Mouse (Mus musculus) kidney, embryonic 14.5 days (tissue): ENCODE results near the gene Mtmr10. TPM values are rescaled to one million over a fixed set of nuclear protein-coding genes. Genes with fewer than 3 reads are reported as not detected.

Experiments
- ATAC-seq: fragments of 200-750 bp; cut with Nextera tagmentation; 2 replicates; pipeline ENCODE4 v1.8.0; 2017; ENCODE audit warnings: moderate number of reproducible peaks, mild to moderate bottlenecking, moderate TSS enrichment, moderate library complexity; ENCODE audit not compliant: low FRiP score, low TSS enrichment
- H3K27ac ChIP-seq: fragments of 300-500 bp; sonication (generic); 2 replicates; pipeline ENCODE4 v1.5.1; 2014; ENCODE audit warnings: low read depth, mild to moderate bottlenecking, low read length, moderate library complexity, mixed read lengths
- H3K27me3 ChIP-seq: fragments of 300-500 bp; sonication (generic); 2 replicates; pipeline ENCODE4 v1.6.1; 2014; ENCODE audit warnings: mild to moderate bottlenecking, low read length; ENCODE audit not compliant: control insufficient read depth, insufficient read depth
- H3K36me3 ChIP-seq: fragments of 300-500 bp; sonication (generic); 2 replicates; pipeline ENCODE4 v1.6.1; 2014; ENCODE audit warnings: low read length, mixed read lengths; ENCODE audit not compliant: control insufficient read depth, insufficient read depth
- H3K4me1 ChIP-seq: fragments of 300-500 bp; sonication (generic); 2 replicates; pipeline ENCODE4 v1.6.1; 2014; ENCODE audit warnings: low read length, mixed read lengths; ENCODE audit not compliant: control insufficient read depth, insufficient read depth
- H3K4me2 ChIP-seq: fragments of 300-500 bp; sonication (generic); replicated peaks from 2 replicates; pipeline ENCODE4 v1.6.1; 2014; ENCODE audit warnings: low read depth, mild to moderate bottlenecking, low read length
- H3K4me3 ChIP-seq: fragments of 300-500 bp; sonication (generic); 2 replicates; pipeline ENCODE4 v1.5.1; 2014; ENCODE audit warnings: mild to moderate bottlenecking, low read length
- H3K9ac ChIP-seq: fragments of 300-500 bp; sonication (generic); 2 replicates; pipeline ENCODE4 v1.6.1; 2014; ENCODE audit warnings: low read depth, mild to moderate bottlenecking, low read length, moderate library complexity
- H3K9me3 ChIP-seq: fragments of 300-500 bp; sonication (generic); 2 replicates; pipeline ENCODE4 v1.6.1; 2016; ENCODE audit warnings: low read length; ENCODE audit not compliant: control insufficient read depth
- WGBS: fragments of 180-500 bp; shearing (Covaris S2); extraction: QIAGEN DNeasy Blood & Tissue Kit; methylation state at CpG from one replicate; pipeline ENCODE4 v1.1.7; 2014; 5-methylcytosine and 5-hydroxymethylcytosine counted together
- polyA plus RNA-seq: library from polyadenylated mRNA; unstranded; fragments of >200 nt; fragmentation: Nextera tagmentation; extraction: Ambion mirVana; gene quantifications from 2 replicates; pipeline ENCODE4 v1.2.1, GENCODE M21; 2014

Mtmr10 gene
- polyA plus RNA-seq, 1 experiment from 2014 or later: 12.5 TPM

DNA sequence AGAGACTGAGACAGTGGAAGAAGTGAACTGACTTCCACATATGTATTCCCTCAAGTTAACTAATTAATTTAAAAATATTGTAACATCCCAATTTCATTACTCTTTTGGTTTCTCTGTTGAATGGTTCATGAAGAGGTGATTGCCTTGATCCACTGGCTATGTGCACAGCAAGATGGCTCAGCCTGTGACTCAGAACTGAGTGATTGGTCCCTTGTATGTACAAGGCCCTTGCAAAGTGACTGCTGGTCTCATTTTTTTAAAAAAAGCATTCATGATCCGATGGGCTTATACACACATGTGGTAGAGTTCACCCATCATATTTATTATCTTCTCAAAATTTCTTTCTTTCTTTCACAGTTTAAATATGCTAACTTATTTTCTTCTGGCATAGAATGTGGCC is 8.9 kb upstream of the Mtmr10 start:
- H3K9me3 ChIP-seq: no peaks in the 10 kb centered on the region
- no peaks in the 10 kb centered on the region for H3K27me3 ChIP-seq
- no peaks in the 10 kb centered on the region for H3K4me1 ChIP-seq
- ATAC-seq: no peak
- H3K4me3 ChIP-seq: no peak overlapping the region
- H3K9ac ChIP-seq: no peak overlapping the region
- no peak overlapping the region for H3K4me2 ChIP-seq
- WGBS: 100% methylated on average over 1 of the region's 1 CpGs
- H3K36me3 ChIP-seq: no peaks in the 10 kb centered on the region
- H3K27ac ChIP-seq: no peak overlapping the region

DNA sequence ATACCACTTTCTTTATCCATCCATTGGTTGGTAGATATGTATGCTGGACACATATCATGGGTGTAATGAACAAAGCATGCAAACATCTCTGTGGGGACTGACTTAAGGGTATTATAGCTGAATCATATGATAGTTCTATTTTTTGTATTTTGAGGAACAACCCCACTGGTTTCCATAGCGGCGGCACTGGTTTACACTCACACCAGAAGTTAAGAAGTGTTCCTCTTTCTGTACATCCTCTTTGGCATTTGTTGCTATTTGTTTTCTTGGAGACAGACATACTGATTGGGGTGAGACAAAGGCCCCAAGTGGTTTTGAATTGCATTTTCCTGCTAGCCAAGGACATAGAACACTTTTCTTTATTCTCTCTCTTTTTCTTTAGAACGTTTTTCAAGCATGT is 7.9 kb upstream of the Mtmr10 start:
- H3K4me1 ChIP-seq: no peaks in the 10 kb centered on the region
- no peak overlapping the region for H3K9ac ChIP-seq
- H3K4me2 ChIP-seq: no peak overlapping the region
- no peak for ATAC-seq
- H3K36me3 ChIP-seq: no peaks in the 10 kb centered on the region
- no peaks in the 10 kb centered on the region for H3K9me3 ChIP-seq
- H3K4me3 ChIP-seq: no peak overlapping the region
- H3K27me3 ChIP-seq: no peaks in the 10 kb centered on the region
- WGBS: 82% methylated on average over 3 of the region's 3 CpGs
- no peak overlapping the region for H3K27ac ChIP-seq

DNA sequence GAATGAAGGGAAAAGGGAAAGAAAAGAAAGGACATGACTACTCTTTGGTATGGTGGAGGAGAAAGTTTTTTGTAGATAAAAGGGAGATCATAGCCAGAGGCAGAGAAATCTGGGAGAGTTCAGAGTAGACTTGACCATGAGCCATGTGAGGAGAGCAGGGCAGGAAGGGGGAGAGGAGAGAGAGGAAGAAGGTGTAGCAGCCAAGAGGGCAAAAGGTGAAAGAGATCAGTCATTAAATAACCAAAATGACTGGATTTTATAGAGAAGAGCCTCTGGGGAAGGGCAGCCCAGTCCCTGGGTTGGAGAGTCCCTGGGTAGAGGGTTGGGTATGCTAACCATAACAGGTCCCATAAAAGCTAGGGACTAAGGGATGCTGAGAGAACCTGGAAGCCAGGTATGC is 887 bp upstream of the Mtmr10 start:
- Histone ChIP-seq H3K4me3 (peak overlapping the region; percentile 82; the same call in 1 of the 2 replicates), H3K9ac (no peak overlapping the region), H3K9me3 (no peaks in the 10 kb centered on the region), H3K27me3 (no peaks in the 10 kb centered on the region), H3K27ac (no peak overlapping the region), H3K4me1 (no peaks in the 10 kb centered on the region), H3K4me2 (peak overlapping the region; percentile 48), H3K36me3 (no peaks in the 10 kb centered on the region)
- ATAC-seq: no peak

DNA sequence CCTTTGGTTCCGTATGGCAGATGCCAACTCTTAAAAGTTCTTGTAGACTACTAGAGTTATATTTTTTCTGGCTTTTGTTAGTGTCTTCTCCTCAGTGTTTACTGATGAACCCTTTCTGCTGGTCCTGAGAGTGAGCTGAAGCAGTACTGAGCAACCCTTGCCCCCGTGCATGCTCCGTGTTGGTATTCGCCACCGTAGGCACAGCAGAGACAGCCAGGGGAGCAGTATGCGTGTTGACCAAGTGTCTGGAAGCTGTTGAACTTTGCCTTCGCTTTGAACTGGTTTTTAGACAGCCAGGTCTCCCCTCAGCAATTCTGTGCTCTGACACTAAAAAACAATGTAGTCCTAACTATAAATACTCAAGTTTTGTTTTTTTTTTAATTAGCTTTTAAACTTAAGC is 2.0 kb downstream of the Mtmr10 start:
- no peak overlapping the region for H3K9ac ChIP-seq
- WGBS: 93% methylated on average over 7 of the region's 7 CpGs
- ATAC-seq: no peak
- no peaks in the 10 kb centered on the region for H3K27me3 ChIP-seq
- no peaks in the 10 kb centered on the region for H3K4me1 ChIP-seq
- H3K36me3 ChIP-seq: no peaks in the 10 kb centered on the region
- H3K4me2 ChIP-seq: no peak overlapping the region
- no peak overlapping the region for H3K4me3 ChIP-seq
- H3K27ac ChIP-seq: no peak overlapping the region
- H3K9me3 ChIP-seq: no peaks in the 10 kb centered on the region

DNA sequence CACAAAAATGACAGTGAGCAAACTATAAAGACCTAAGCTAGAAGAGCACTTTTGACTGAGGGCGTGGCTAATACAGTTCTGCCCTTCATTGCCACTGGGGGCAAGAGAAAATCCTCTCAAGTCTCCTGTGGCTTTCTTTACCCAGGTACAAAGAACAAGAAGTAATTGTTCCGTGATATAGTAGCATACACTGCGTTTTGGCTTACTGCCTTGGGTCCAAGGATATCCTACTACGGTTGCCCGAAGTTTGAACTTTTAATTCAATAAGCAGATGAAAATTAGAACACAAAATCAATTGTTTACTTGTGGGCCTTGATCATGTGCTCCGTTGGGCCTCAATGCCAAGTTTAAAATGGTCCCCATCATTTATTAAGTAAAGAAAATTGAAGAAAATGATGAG is 3.0 kb downstream of the Mtmr10 start:
- WGBS: 91% methylated on average over 6 of the region's 6 CpGs
- no peaks in the 10 kb centered on the region for H3K27me3 ChIP-seq
- no peaks in the 10 kb centered on the region for H3K36me3 ChIP-seq
- no peak overlapping the region for H3K4me3 ChIP-seq
- no peak overlapping the region for H3K4me2 ChIP-seq
- no peak overlapping the region for H3K27ac ChIP-seq
- no peaks in the 10 kb centered on the region for H3K4me1 ChIP-seq
- no peak for ATAC-seq
- no peaks in the 10 kb centered on the region for H3K9me3 ChIP-seq
- H3K9ac ChIP-seq: no peak overlapping the region

DNA sequence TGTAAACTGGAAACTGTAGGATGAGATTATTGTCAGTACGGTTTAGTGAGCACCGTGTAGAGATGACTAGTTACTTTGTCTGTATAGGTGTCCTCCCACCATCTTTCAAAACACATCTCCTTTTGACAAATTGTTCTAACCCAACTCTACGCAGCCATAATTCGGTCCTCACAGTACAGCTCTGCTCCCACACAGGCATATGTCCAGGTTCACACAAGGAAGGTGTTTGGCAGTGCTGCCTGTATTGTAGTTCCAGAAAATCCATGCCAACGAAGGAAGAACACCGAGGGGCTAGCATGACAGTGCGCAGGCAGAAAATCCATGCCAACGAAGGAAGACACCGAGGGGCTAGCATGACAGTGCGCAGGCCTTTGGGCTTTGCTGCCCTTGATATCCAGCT is 4.3 kb downstream of the Mtmr10 start:
- no peaks in the 10 kb centered on the region for H3K9me3 ChIP-seq
- H3K4me3 ChIP-seq: no peak overlapping the region
- no peak overlapping the region for H3K9ac ChIP-seq
- H3K36me3 ChIP-seq: no peaks in the 10 kb centered on the region
- H3K27ac ChIP-seq: no peak overlapping the region
- H3K4me1 ChIP-seq: no peaks in the 10 kb centered on the region
- WGBS: 95% methylated on average over 10 of the region's 10 CpGs
- no peak overlapping the region for H3K4me2 ChIP-seq
- no peak for ATAC-seq
- H3K27me3 ChIP-seq: no peaks in the 10 kb centered on the region

DNA sequence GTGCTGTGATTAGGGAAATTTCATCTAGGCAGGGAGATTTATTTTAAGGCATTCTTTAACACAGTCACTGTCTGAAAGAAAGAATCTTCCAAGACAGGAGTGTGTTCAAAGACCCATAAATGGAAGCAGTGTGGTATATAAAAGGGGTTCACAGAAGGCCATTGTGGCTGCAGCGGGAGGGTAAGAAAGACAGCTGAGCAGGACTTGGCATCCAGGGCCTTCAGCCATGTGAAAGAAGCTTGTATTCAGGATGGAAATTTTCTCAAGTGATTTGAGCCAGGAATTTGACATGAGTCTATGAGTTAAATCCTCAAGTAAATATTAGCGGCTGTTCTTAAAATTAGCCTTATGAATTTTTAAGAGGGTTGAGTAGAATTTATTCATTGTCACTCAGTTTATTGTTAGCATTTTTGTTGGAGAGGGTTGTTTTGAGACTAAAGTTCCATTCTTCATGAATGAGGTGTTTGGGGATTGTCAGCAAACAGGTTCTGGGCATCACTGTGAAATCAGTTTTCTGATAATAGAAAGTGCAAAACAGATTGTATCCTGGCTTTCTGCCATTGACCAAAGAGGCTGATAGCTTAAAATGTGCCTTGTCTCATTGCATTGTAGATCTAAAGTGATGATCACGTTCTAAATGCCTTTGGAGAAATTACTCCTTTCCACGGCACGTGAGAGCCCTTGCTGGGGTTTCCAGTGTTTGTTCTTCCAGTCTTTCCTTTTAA is 9.0 kb downstream of the Mtmr10 start:
- Histone ChIP-seq H3K4me3 (no peak overlapping the region), H3K36me3 (peaks cover 6% of the 10 kb centered on the region; the same call in 1 of the 2 replicates), H3K27me3 (no peaks in the 10 kb centered on the region), H3K4me2 (no peak overlapping the region), H3K9me3 (no peaks in the 10 kb centered on the region), H3K9ac (no peak overlapping the region), H3K27ac (no peak overlapping the region), H3K4me1 (no peaks in the 10 kb centered on the region)
- WGBS: 62% methylated on average over 5 of the region's 5 CpGs
- no peak for ATAC-seq

DNA sequence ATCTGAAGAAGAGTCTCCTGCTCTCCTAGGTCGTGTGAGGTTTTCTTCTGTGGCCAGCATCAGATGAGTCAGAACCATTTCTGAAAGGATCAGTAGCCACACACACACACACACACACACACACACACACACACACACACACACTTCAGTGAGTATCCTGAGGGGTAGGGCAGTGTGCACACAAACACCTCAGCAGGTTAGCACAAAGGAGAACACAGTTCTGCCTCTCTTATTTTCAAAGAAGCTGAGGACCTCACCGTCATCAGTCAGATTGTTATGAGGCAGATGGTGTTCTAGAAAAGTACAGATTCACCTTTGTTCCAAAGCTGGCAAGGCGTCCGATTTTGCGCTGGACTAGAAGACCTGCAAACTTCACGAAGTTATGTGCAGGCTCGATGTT is 22.8 kb downstream of the Mtmr10 start:
- Histone ChIP-seq H3K9me3 (no peaks in the 10 kb centered on the region), H3K4me2 (no peak overlapping the region), H3K27ac (no peak overlapping the region), H3K9ac (no peak overlapping the region), H3K27me3 (no peaks in the 10 kb centered on the region), H3K4me1 (no peaks in the 10 kb centered on the region), H3K36me3 (peaks cover 6% of the 10 kb centered on the region; the same call in 1 of the 2 replicates), H3K4me3 (no peak overlapping the region)
- 87% methylated on average over 7 of the region's 7 CpGs for WGBS
- ATAC-seq: no peak

DNA sequence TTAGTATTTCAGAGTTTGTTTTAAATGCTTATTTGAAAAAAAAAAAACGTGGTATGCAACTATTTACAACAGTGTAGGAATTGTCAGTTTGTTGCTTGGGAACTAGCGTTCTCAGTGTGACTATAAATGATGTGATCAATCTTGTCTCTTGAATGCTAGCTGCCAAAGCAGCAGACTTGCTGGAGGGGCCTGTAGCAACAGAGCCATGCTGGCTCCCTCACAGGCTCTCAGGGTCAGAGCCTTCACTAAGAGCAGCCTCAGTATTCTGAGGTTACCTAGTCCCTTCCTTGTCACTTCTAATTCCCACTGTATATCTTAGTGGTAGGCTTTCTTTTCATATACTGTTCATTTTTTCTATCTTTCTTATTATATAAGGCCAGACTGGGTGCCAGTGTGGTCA is 23.3 kb downstream of the Mtmr10 start:
- no peak overlapping the region for H3K9ac ChIP-seq
- ATAC-seq: no peak
- no peaks in the 10 kb centered on the region for H3K4me1 ChIP-seq
- no peaks in the 10 kb centered on the region for H3K9me3 ChIP-seq
- WGBS: 59% methylated on average over 2 of the region's 2 CpGs
- peaks cover 4% of the 10 kb centered on the region; the same call in 1 of the 2 replicates for H3K36me3 ChIP-seq
- no peak overlapping the region for H3K4me3 ChIP-seq
- H3K27ac ChIP-seq: no peak overlapping the region
- no peak overlapping the region for H3K4me2 ChIP-seq
- H3K27me3 ChIP-seq: no peaks in the 10 kb centered on the region
